Mouse (Mus musculus): ENCODE measurements at regions not wholly inside any gene's neighbourhood (a gene's known extent, or its start where the extent isn't known, plus 50 kb on each side); places are given as distances from the start of the nearest gene placed in this dataset.

- DNase-seq (ENCODE audit: low spot score in 2 of 2), result peak in 1 of 2 experiments; percentile 1
Measured at GRCm38 (mm10) chrX:110666853-110667504, 147.1 kb upstream of the Pou3f4 start.

GRCm38 (mm10) chrX:110673192-110673591, 140.9 kb upstream of the Pou3f4 start:
- DNase-seq (ENCODE audit: low spot score in 2 of 2), result no peak

DNA sequence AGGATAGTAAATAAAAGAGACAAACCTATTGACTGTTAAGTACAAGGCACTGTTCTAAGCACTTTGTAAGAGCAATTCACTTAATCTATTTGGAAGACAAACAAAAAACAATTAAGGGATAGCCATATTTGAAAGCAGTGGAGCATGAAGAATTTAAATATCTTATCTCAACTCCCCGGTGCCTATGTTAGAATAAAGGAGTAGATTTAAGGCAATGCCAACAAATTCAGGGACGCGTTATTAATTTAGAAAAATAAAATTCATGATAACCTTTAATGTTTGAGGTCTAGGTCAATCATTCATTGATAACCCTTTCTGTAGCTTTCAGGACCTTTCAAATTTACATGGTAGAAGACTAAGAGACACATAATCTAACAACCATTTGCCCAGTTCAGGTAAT, 135.5 kb upstream of the Pou3f4 start:
- DNase-seq (ENCODE audit: low spot score in 2 of 2), result no peak

- DNase-seq (ENCODE audit: low spot score in 2 of 2), result no peak
Measured at GRCm38 (mm10) chrX:110680561-110680960, 133.5 kb upstream of the Pou3f4 start.

- no peak for DNase-seq (ENCODE audit: low spot score in 2 of 2)
Measured at GRCm38 (mm10) chrX:110700442-110700841, 113.6 kb upstream of the Pou3f4 start.

DNA sequence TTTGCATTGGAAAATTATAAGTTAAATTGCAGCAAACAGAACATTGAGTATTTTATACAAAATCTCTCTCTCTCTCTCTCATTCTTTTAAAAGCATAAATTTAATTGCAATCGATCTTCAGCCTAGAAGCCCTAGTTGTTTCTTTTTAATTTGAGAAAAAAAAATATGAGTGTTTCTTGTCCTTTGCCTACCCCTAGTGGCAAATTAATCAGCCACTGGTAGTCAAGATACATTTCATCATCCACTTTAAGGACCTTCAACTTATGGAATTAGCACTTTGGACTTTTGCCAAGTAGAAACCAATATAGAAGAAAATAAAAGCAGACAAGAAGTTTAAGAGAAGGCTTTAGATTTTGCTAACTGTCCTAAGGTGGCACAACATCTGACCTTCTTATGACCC, 99.9 kb upstream of the Pou3f4 start:
- no peak for DNase-seq (ENCODE audit: low spot score in 2 of 2)

- DNase-seq (ENCODE audit: low spot score in 2 of 2), result no peak
Measured at GRCm38 (mm10) chrX:110764080-110764479, 50.0 kb upstream of the Pou3f4 start.

Measured in cerebellum, postnatal 4 days (tissue).